Mouse (Mus musculus) stomach, postnatal 0 days (tissue): ENCODE data around the gene 1190005I06Rik. TPM values are rescaled to one million over a fixed set of nuclear protein-coding genes. Genes with fewer than 3 reads are reported as not detected.
A peak's percentile ranks its signal among the peaks of the same experiment; 100 is the strongest.

Experiments
- ATAC-seq: fragments of 200-750 bp; cut with Nextera tagmentation; 2 replicates; pipeline ENCODE4 v1.8.0; 2017; ENCODE audit not compliant: low FRiP score, low TSS enrichment
- DNase-seq: peaks from one replicate; pipeline ENCODE4 v3.0.0-alpha.2; 2016; ENCODE audit warnings: low spot score
- H3K27ac ChIP-seq: fragments of 300-500 bp; sonication (generic); replicated peaks from 2 replicates; pipeline ENCODE4 v1.5.1; 2014; ENCODE audit warnings: mild to moderate bottlenecking, control low read depth
- H3K27me3 ChIP-seq: fragments of 300-500 bp; sonication (generic); 2 replicates; pipeline ENCODE4 v1.6.1; 2014; ENCODE audit warnings: low read length; ENCODE audit not compliant: control insufficient read depth, insufficient read depth
- H3K36me3 ChIP-seq: fragments of 300-500 bp; sonication (generic); 2 replicates; pipeline ENCODE4 v1.6.1; 2014; ENCODE audit warnings: low read length, mixed read lengths; ENCODE audit not compliant: control insufficient read depth, insufficient read depth
- H3K4me1 ChIP-seq: fragments of 300-500 bp; sonication (generic); replicated peaks from 2 replicates; pipeline ENCODE4 v1.6.1; 2014; ENCODE audit warnings: antibody characterized with exemption; ENCODE audit not compliant: control insufficient read depth, insufficient read depth
- H3K4me2 ChIP-seq: fragments of 300-500 bp; sonication (generic); replicated peaks from 2 replicates; pipeline ENCODE4 v1.6.1; 2014; ENCODE audit warnings: low read depth, mild to moderate bottlenecking, control low read depth, moderate library complexity
- H3K4me3 ChIP-seq: fragments of 300-500 bp; sonication (generic); 2 replicates; pipeline ENCODE4 v1.5.1; 2014; ENCODE audit warnings: low read depth, low read length, control low read depth
- H3K9ac ChIP-seq: fragments of 300-500 bp; sonication (generic); 2 replicates; pipeline ENCODE4 v1.6.1; 2014; ENCODE audit warnings: mild to moderate bottlenecking, low read length, control low read depth, mixed read lengths
- H3K9me3 ChIP-seq: fragments of 300-500 bp; sonication (generic); 2 replicates; pipeline ENCODE4 v1.6.1; 2016; ENCODE audit warnings: low read length; ENCODE audit not compliant: control insufficient read depth
- CTCF ChIP-seq: IDR thresholded peaks from 2 replicates; pipeline ENCODE4 v1.5.1; 2016; ENCODE audit warnings: antibody characterized with exemption, low read depth, mild to moderate bottlenecking, moderate library complexity
- EP300 ChIP-seq: optimal IDR thresholded peaks from 2 replicates; pipeline ENCODE3; 2016; ENCODE audit warnings: antibody characterized with exemption
- WGBS: fragments of 180-500 bp; shearing (Covaris S2); extraction: QIAGEN DNeasy Blood & Tissue Kit; methylation state at CpG from one replicate; pipeline ENCODE4 v1.1.7; 2014; 5-methylcytosine and 5-hydroxymethylcytosine counted together
- polyA plus RNA-seq: library from polyadenylated mRNA; unstranded; fragments of >200 nt; fragmentation: Nextera tagmentation; extraction: Ambion mirVana; gene quantifications from 2 replicates; pipeline ENCODE4 v1.2.1, GENCODE M21; 2015

1190005I06Rik gene
- polyA plus RNA-seq, 1 experiment from 2014 or later: 14.0 TPM

- H3K27ac ChIP-seq: peak within 1 kb of the TSS; percentile 58
- peak within 1 kb of the TSS; percentile 73 for H3K9ac ChIP-seq
- H3K4me3 ChIP-seq: peak within 1 kb of the TSS; percentile 58
- DNase-seq: peak; percentile 99
- TF ChIP-seq EP300: no peak
- TF ChIP-seq CTCF: peak; percentile 47
- 0 out of 2 replicates have a peak, but pooled peaks cover 2% of the 10 kb centered on the region for H3K36me3 ChIP-seq
- peaks cover 3% of the 10 kb centered on the region; the same call in 1 of the 2 replicates for H3K4me1 ChIP-seq
- no peaks in the 10 kb centered on the region for H3K27me3 ChIP-seq
- H3K4me2 ChIP-seq: peak within 1 kb of the TSS; percentile 93
- ATAC-seq: peak; percentile 99
- no peaks in the 10 kb centered on the region for H3K9me3 ChIP-seq
- WGBS: under 1% methylated on average over 64 of the region's 67 CpGs
These were observed 58.3 kb downstream of the 1190005I06Rik start, which contains the start of gene Gins2 for GRCm38 (mm10) chr8:120588908-120589771. Gins2 (minus strand) TSS chr8:120589304.

GRCm38 (mm10) chr8:120585521-120585920, 61.9 kb downstream of the 1190005I06Rik start:
- 90% methylated on average over 10 of the region's 10 CpGs for WGBS
- ATAC-seq (no peak), DNase-seq (no peak)

DNA sequence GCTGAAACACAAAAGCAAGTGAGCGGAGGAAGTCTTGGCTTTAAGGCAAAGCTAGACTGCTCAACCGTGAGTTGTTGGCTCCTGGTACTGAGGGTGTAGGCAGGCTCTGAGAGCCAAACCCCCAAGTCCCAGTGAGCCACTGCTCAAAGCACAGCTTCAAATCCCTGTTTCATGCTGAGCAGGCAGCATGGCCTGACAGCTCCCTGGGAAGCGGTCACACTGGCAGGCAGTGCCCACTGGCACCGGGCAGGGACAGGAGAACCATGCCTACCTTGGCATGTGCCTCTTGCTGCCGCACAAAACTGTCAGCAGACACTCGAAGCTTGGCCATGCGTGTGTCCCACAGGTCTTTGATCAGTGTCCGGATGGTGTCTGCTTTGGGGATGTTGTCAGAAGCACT, 65.6 kb downstream of the 1190005I06Rik start:
- no peak overlapping the region for H3K4me3 ChIP-seq
- no peak overlapping the region for H3K9ac ChIP-seq
- H3K27me3 ChIP-seq: no peaks in the 10 kb centered on the region
- H3K4me1 ChIP-seq: no peaks in the 10 kb centered on the region
- H3K4me2 ChIP-seq: no peak overlapping the region
- no peak overlapping the region for H3K27ac ChIP-seq
- no peak for ATAC-seq
- no peaks in the 10 kb centered on the region for H3K9me3 ChIP-seq
- 86% methylated on average over 8 of the region's 8 CpGs for WGBS
- TF ChIP-seq EP300 (no peak), CTCF (no peak)
- H3K36me3 ChIP-seq: peaks cover 30% of the 10 kb centered on the region
- no peak for DNase-seq

More at GRCm38 (mm10) chr8:120585521-120585920, 61.9 kb downstream of the 1190005I06Rik start:
- Histone ChIP-seq H3K36me3 (peaks cover 8% of the 10 kb centered on the region), H3K4me1 (peaks cover 3% of the 10 kb centered on the region; the same call in 1 of the 2 replicates), H3K4me3 (no peak overlapping the region), H3K9me3 (no peaks in the 10 kb centered on the region), H3K27ac (no peak overlapping the region), H3K9ac (no peak overlapping the region), H3K4me2 (no peak overlapping the region), H3K27me3 (no peaks in the 10 kb centered on the region)
- TF ChIP-seq EP300 (no peak), CTCF (no peak)

DNA sequence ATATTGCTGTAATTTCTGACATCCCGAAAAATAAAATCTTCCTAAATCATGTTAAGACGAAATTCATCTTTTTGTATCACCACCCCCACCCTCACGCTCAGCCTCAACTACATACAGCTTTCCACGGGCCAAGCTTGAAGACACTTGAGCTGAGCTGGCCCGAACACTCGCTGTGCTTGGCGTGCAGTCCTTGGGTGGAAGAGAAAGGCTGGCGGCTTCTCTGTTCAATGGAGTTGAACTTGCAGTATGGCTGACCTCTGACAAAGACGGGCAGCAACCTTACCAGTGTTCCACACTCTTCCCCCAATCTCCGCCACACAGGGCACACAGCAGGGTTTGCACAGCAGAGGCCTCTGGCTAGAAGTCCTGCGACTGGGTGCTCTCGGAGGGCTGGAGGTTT, 66.1 kb downstream of the 1190005I06Rik start:
- Histone ChIP-seq H3K27ac (no peak overlapping the region), H3K36me3 (peaks cover 33% of the 10 kb centered on the region)
- WGBS: 87% methylated on average over 12 of the region's 12 CpGs

GRCm38 (mm10) chr8:120580336-120581000, 67.0 kb downstream of the 1190005I06Rik start:
- no peaks in the 10 kb centered on the region for H3K27me3 ChIP-seq
- ATAC-seq (no peak), DNase-seq (no peak)
- 88% methylated on average over 8 of the region's 8 CpGs for WGBS
- no peak overlapping the region for H3K9ac ChIP-seq
- no peaks in the 10 kb centered on the region for H3K9me3 ChIP-seq
- no peak overlapping the region for H3K27ac ChIP-seq
- H3K4me1 ChIP-seq: no peaks in the 10 kb centered on the region
- H3K36me3 ChIP-seq: peaks cover 37% of the 10 kb centered on the region
- no peak for TF ChIP-seq EP300
- TF ChIP-seq CTCF: no peak
- no peak overlapping the region for H3K4me3 ChIP-seq
- no peak overlapping the region for H3K4me2 ChIP-seq

More for the DNA sequence above, 66.1 kb downstream of the 1190005I06Rik start:
- TF ChIP-seq EP300 (no peak), CTCF (no peak)
- ATAC-seq (no peak), DNase-seq (no peak)
- Histone ChIP-seq H3K4me1 (no peaks in the 10 kb centered on the region), H3K4me2 (no peak overlapping the region), H3K27me3 (no peaks in the 10 kb centered on the region), H3K9ac (no peak overlapping the region), H3K9me3 (no peaks in the 10 kb centered on the region), H3K4me3 (no peak overlapping the region)

DNA sequence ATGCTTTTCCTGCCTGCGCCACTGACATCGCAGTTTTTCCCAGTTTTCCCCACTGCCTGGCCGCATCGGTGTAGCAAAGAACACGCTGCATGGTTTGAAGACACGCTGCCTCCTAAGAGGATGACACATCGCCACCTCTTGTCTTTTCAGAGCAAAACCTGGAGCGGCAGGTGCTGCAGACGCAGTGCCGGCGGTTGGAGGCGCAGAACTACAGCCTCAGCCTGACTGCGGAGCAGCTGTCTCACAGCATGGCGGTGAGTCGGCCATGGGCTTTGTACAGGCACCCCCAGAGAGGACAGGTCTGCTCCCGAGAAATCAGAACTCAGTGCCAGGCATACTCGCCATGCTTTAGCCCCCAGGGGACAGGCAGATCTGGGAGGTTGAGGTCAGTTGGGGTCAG, 69.6 kb downstream of the 1190005I06Rik start:
- TF ChIP-seq CTCF (no peak), EP300 (no peak)
- Histone ChIP-seq H3K9ac (no peak overlapping the region), H3K4me3 (no peak overlapping the region), H3K27ac (no peak overlapping the region), H3K4me2 (no peak overlapping the region), H3K36me3 (peaks cover 56% of the 10 kb centered on the region), H3K9me3 (no peaks in the 10 kb centered on the region), H3K27me3 (no peaks in the 10 kb centered on the region), H3K4me1 (no peaks in the 10 kb centered on the region)
- 94% methylated on average over 17 of the region's 17 CpGs for WGBS
- no peak for DNase-seq
- no peak for ATAC-seq
